Mouse (Mus musculus) layer of hippocampus, adult 9-11 months (tissue): ENCODE data around the gene Cks1b.
A peak's percentile ranks its signal among the peaks of the same experiment; 100 is the strongest.

Experiments used
- DNase-seq: peaks from one replicate; pipeline ENCODE4 v3.0.0; 2022

Cks1b gene

DNA sequence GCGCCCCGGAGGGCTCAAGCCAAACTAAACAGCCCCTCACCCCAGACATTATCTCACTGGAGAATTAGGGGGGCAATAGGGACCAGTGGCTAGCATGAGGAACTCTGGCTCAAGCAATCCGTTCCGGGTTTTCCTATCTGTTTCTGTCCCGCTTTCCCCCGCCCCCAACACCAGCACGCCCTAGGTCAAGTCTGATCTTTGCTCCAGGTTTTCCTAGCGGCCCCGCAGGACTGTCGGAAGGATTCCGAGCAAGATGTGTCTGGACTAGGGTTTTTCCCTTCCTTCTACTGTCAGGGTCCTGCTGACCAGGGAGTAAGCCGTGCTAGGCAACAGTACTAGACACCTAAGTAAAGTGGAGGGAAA lies 23.3 kb downstream of the Cks1b start:
- peak; percentile 78 for DNase-seq

DNA sequence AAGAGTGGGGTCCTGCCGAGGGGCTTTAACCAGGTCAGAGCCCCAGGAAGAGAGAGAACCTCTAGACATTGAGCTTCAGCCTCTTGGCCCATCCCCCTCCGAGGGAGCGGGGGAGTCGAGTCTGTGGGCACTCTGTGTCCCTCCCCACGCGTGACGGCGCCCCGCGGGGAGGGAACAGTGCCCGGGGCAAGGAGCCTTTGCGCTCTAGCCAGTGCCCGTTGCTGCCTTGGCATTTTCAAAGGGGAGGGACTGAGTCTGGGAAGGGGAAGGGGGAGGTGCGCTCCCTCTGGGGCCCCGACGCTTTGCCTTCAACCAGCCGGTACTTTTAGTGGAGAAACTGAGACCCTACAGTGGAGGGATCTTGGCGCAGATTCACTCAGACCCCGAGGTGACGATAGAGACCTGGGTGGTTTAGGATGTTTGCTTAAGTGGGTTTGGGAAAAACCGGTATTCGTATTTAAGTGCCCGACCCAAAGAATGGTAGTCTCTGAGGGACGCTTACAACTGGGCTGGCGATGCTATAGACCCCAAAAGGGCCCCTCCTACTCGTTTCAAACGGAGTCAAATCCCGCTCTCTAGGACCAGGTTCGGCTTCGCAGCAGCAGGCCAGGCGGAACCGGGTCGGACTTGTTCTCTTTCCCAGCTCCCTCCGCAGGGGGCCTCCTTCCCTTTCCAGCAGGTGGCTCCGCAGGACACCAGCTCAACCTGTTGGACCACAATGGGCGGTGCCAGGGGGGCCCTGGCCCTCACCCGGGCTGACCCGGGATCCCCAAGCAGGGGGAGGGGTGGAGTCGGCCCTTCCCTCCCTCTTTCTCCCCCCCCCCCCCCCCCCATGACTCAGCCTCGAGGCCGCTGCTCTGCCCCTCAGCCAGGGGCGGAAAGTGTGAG lies 23.9 kb downstream of the Cks1b start, which contains the start of gene Zbtb7b:
Gene Zbtb7b (minus strand): TSS at position 771 of the 888 bp plus-strand sequence.
- peak; percentile 76 for DNase-seq

- peak; percentile 98 for DNase-seq
Measured at GRCm38 (mm10) chr3:89393605-89394004, 24.6 kb downstream of the Cks1b start.

DNA sequence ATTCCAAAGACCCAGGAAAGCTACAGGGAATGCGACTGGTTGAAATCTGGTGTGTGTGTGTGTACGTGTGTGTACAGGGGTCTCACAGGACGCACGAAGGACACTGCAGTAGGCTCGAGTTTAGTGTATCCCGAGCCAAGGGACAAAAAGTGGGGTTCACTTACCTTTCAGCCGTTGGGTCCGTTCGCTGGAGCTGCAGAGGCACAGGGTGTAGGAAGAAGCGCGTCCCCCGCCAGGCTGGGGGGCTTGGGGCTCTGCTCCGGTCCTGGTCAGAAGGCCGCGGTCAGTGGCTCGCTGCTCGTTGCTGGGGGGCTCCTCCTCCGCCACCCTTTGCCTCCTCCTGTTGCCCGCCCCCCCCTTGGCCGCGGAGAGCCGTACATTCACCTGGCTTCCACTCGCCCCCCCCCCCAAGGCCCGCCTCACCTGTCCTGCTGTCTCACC lies 25.3 kb downstream of the Cks1b start:
- no peak for DNase-seq

DNA sequence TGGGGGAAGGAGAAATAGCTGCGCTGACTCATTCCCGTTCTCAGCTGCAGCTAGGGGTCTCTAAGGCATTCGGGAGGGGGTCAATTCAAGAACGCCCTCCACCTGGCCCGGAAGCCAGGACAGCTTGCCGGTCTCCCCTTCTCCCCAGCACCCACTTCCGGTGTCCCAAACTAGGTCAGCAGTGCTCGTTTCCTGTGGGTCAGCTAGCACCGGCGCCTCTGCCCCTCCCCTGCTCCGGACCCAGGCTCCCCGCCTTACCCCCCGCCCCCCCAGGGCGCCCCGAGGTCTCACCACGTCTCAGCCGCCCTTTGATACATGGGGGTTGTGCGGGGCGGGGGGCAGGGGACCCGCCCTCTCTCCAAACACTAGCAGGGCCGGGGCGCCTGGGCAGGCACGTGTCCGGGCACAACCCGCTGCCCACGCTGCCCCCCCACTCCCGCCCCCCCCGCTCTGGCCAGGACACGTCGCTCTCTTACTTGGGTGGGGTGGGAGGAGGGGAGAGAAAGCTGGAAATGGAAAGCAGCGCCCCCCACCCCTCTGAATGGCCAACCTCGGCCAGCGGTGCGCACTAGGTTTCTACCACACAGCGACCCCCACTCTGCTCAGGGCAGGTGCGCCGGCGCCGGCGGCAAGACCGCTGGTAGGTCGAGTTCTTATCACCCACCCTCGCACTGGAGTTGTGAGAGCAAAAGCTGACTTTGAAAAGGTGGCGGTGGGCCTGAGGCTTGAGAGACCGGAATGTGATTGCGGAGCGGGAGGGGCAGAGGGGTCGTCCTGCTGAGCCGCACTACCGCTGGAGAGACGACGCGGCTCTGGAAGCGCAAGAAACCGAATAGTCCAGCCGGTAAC lies 26.3 kb downstream of the Cks1b start:
- no peak for DNase-seq

DNA sequence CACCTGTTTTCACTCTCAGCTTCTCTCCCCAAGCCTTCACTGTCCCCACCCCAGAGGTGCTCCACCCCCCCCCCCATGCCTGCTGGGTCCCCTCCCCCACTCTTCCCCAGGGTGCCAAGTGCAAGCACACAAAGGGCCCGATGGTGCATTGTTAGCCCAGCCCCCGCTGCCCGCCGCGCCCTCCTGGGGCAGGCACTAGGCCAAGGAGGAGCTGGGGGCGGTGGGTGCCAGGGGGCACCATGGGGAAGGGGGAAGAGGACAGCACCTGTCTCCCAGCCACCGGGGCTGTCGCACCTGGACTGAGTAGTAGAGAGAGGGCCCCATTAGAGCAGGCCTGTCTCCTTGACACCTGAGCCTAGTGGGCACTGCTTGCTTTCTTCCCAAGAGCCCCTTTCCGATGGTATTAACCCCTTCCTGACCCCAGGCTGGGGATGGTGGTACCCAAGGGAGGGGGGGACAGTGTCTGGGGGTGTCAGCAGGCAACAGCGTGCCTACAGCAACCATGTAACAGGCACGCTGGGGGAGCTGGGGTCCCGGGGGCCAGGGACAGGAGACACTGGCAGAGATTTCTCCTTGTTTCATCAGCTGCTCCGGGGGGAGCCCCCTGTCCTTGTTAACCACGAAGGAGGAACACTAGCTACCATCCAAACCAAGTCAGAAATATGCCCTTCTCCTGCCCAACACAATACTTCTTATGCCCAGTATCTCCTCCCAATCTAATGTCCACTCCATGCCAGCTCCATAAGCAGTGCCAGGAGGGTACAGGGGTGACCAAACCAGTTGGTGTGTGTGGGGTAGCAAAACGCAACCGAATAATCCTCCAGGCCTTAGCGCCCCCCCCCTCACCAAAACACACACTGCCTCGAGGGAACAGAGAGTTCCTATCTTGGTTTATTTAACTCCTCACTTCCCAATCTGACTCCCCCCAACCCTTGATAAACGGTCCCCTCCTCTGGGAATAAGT lies 27.2 kb downstream of the Cks1b start:
- no peak for DNase-seq

DNA sequence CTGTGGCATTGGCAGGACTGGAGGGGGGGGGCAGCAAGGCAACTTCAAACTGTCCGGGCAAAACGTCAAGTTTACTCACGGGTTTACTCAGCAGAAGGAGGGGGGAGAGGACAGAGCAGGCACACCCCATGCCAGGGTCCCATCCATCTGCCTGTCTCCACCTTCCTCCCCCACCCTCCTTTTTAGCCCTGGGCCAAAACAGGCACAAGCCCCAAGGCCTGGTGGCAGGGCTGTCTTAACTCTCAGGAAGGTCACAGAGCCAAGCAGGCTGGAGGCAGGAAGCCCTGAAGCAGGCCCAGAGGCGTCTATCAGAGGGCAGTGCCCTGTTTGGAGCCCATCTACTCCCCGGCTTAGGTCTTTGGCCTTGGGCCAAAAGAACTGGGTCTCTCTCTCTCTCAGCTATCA lies 28.1 kb downstream of the Cks1b start:
- DNase-seq: no peak

DNA sequence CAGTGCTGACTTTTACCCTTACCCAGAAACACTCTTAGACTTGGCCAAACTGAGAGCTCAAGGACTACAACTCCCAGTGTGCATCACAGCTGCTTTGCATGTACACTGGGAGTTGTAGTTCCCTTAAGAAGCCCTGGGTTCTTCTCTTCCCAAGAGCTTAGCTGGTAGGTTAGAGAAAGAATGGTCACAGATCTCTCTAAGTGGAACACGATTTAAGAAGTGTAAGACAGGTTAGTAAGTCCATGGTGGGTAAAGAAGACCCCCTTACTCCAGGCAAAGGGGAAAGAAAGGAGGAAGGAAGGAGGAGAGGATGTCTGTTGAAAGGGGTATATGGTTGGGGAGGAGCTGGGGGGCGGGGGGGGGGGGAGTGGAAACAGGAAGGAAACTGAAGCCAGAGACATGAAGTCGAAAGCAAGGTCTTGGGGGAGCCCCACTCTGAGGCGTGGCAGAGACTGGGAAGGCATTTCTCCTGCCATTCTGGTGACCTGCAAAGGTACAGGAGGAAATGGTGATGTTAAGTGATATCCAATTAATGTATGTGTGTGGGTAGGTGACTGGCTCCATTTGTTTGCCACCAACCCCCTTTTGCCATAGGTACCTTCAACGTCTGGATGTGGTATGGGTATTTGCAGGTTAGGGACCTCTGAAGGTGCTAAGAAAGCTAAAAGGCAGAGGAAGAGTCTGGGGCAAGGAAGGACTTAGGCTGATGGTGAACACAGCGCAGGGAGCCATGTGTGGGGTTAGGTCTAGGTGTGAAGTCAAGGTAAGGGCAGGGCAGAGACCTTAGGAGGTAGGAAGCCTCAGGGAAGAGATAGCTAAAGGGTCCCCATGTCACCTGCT lies 29.1 kb downstream of the Cks1b start:
- DNase-seq: no peak

DNA sequence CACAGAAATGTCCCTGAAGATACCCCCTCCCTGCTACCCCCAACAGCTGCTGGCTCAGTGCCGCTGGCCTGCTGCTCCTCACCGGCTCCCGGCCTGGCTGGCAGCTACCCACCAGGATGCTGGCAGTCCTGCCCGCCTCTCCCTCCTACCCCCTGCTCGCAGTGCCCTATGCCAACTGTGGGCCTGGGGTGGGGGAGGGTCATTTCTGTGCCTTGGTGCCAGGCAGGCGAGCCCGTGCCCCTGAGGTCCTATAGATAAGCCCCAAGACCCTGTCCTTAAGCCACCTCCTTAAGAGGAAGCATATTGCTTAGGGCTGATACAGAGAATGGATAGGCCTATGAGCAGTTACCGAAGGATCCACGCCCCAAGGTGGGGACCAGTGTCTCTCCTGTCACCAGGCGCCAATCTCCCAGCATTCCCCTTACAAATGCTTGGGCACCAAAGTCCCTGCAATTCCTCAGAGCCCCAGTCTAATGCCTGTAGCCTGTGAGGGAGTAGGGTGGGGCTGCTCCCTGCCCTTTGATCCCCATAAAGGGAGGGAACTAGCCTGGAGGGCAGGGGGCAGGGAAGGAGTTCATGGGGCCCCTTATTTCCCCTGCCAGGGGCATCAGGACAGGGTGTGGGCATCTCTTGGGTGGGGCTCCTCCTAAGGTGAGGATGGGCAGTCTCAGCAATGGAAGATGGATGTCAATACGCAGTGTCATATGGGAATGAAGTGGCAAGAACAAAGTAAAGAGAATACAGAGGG lies 29.9 kb downstream of the Cks1b start:
- DNase-seq: peak; percentile 69

- DNase-seq: no peak
Measured at GRCm38 (mm10) chr3:89387632-89388031, 30.6 kb downstream of the Cks1b start.

DNA sequence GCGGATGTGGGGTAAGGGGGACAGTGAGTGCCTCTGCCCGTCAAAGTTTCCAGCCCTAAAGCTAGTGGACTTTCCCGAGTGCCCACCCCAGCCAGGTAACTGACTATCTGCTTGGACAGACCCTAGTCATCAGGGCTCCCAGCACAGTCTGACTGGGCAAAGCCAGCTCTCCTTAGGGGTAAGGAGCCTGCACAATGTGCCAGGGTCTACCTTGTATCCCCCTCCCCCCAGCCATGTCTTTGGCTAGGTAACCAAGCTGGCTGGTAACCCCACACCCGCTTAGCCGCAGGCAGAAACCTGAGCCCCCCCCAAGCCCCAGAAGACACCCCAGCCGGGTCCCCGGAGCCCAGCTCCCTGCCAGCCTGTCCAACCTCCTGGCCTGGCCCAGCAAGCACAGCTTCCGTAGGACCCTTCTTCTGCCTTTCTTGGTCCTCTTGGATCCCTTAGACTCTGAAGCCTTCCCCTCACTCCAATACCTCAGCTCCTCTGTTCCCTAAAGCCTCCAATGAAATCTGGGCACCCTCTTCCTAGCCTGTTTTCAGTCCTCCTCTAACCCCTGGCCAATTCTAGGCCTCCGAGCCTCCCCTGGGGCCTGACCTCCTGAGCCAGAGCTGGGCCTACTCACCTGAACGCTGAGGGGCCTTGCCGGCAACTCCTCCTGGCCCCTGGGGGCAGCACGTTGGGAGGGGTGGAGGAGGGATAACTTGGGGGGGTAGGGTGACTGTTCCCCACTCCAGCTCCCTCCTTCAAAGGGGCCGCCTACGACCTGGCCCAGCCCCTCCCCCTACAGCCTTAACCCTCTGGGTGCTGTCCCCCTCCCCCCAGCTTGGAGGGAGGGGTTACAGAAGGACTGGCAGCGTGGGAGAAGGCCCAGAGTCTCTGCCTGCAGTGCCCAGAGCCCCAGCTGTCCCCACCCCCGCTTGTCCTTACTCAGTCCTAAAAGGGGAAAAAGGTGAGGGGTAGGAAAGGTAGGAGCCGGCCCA lies 31.5 kb downstream of the Cks1b start:
- no peak for DNase-seq

- no peak for DNase-seq
Measured at GRCm38 (mm10) chr3:89385451-89385850, 32.7 kb downstream of the Cks1b start.

- DNase-seq: no peak
Measured at GRCm38 (mm10) chr3:89384331-89385076, 33.7 kb downstream of the Cks1b start.

DNA sequence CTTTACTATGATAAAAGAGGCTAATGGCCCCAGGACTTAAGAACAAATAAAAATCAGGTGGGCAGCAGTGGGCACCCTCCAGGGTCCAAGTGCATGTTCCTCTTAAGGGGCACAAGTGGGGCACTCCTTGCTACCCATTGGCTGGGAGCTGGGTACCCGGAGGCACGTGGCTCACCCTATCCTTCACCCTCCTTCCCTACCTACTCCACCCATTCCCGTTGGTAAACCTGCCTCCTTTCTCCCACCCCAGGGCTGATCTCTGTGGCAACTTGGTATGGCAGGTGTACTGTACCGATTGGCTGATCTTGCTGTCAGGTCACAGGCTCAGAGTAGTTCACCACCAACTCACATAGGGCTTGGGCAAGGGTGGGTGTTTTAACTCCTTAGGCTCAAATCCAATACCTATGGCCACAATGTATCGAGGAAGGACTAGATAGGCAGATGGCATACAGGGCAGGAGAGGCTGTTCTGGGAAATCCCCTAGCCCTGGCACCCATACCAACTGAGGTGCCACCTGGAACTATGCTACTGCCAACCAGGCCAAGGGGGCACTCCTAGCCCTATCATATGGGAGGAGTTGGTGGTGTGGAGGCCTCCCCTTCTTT lies 34.4 kb downstream of the Cks1b start:
- no peak for DNase-seq

- no peak for DNase-seq
Measured at GRCm38 (mm10) chr3:89382950-89383349, 35.2 kb downstream of the Cks1b start.

- no peak for DNase-seq
Measured at GRCm38 (mm10) chr3:89382033-89382882, 35.9 kb downstream of the Cks1b start.

- DNase-seq: no peak
Measured at GRCm38 (mm10) chr3:89381233-89381632, 37.0 kb downstream of the Cks1b start.
